Mouse (Mus musculus): Measurements from ENCODE around the gene Stk17b.

GRCm38 (mm10) chr1:53811919-53812318 lies 26.9 kb upstream of the Stk17b start:
- no peak for TF ChIP-seq EP300 (optimal IDR thresholded peaks at IDR 0.05)
- TF ChIP-seq CTCF (IDR thresholded peaks at IDR 0.05; ENCODE audit: low read depth) = no peak
